ENCODE assay signal across 17 mouse cellular contexts in the genomic region with DNA sequence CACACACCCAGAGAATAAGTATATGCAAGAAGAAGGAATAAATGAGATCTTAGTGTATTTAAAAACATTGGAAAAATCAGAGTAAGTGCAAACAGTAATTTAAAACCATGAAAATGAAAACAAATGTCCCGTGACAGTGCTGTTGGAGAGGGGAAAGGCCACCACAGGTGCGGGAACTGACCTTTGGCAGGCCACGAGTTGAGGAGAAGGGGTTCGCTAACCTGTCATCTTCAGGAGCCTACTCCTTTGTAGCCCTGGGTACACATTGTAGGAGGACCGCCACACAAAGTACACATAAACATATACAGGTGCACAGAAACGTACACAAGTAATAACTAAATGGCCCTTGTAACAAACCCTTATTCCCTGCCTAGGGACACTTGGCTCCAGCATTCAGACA. TPM values are rescaled to one million over a fixed set of nuclear protein-coding genes. Genes with fewer than 3 reads are reported as not detected.
DNase-seq lines count a peak whose midpoint lies in the region; ATAC-seq and TF ChIP-seq lines count a peak whose summit lies in the region.
"Had no signal": no experiment of that assay in that cellular context is flagged by ENCODE, and none has a peak within 500 bp of the region (broad histone marks: within the 10 kb centered on the region; RNA-seq: fewer than 3 reads in every experiment).

No protein-coding gene starts in this region.

- H3K4me2 ChIP-seq in kidney, embryonic 15.5 days = no peak overlapping the region
- no peak overlapping the region for H3K4me2 ChIP-seq in liver, embryonic 15.5 days
- H3K4me2 ChIP-seq in liver, embryonic 11.5 days = no peak overlapping the region
- H3K4me2 ChIP-seq in liver, postnatal 0 days (ENCODE audit: low read depth, low read length) = no peak overlapping the region
- H3K4me2 ChIP-seq: embryonic facial prominence, embryonic 12.5 days; forebrain, embryonic 15.5 days had no signal

- ATAC-seq in kidney, embryonic 15.5 days (replicated peaks; ENCODE audit: low FRiP score) = no peak; the same call in 1 of the 2 replicates
- no peak for ATAC-seq in liver, embryonic 15.5 days (ENCODE audit: insufficient read depth)
- no peak for ATAC-seq in liver, embryonic 11.5 days (replicated peaks; ENCODE audit: low FRiP score)
- no peak for ATAC-seq in liver, postnatal 0 days
- ATAC-seq: forebrain, embryonic 15.5 days had no signal

- no peaks in the 10 kb centered on the region for H3K9me3 ChIP-seq in kidney, embryonic 15.5 days (replicated peaks)
- no peaks in the 10 kb centered on the region for H3K9me3 ChIP-seq in liver, embryonic 15.5 days (replicated peaks)
- H3K9me3 ChIP-seq in liver, embryonic 11.5 days (ENCODE audit: control insufficient read depth, low read length) = no peaks in the 10 kb centered on the region
- no peaks in the 10 kb centered on the region for H3K9me3 ChIP-seq in liver, postnatal 0 days (ENCODE audit: low read length)
- H3K9me3 ChIP-seq: embryonic facial prominence, embryonic 12.5 days; forebrain, embryonic 15.5 days; heart, embryonic 13.5 days had no signal

- TF ChIP-seq EP300 in liver, postnatal 0 days (IDR thresholded peaks at IDR 0.05; ENCODE audit: low read depth) = no peak

- WGBS in kidney, embryonic 15.5 days = 50% methylated on average over 6 of the region's 6 CpGs
- 73% methylated on average over 6 of the region's 6 CpGs for WGBS in liver, embryonic 15.5 days (ENCODE audit: insufficient replicate concordance)
- 79% methylated on average over 6 of the region's 6 CpGs for WGBS in liver, embryonic 11.5 days
- WGBS in liver, postnatal 0 days (ENCODE audit: insufficient replicate concordance) = 67% methylated on average over 6 of the region's 6 CpGs

- no peak for TF ChIP-seq CTCF in liver, postnatal 0 days (IDR thresholded peaks at IDR 0.05; ENCODE audit: low read depth)

- no peaks in the 10 kb centered on the region for H3K36me3 ChIP-seq in kidney, embryonic 15.5 days
- no peaks in the 10 kb centered on the region for H3K36me3 ChIP-seq in liver, embryonic 15.5 days (replicated peaks)
- no peaks in the 10 kb centered on the region for H3K36me3 ChIP-seq in liver, embryonic 11.5 days (ENCODE audit: control insufficient read depth, insufficient read depth, low read length)
- no peaks in the 10 kb centered on the region for H3K36me3 ChIP-seq in liver, postnatal 0 days (replicated peaks; ENCODE audit: insufficient read depth, low read length)
- H3K36me3 ChIP-seq: embryonic facial prominence, embryonic 12.5 days; forebrain, embryonic 15.5 days; heart, embryonic 13.5 days had no signal

- no peak for DNase-seq in kidney, postnatal 10 days
- no peak for DNase-seq in liver, embryonic 11.5 days (ENCODE audit: low spot score)
- DNase-seq in liver, postnatal 0 days = no peak
- no peak for DNase-seq in MN1 (ENCODE audit: low spot score)
- DNase-seq: adrenal gland, adult 8-10 months; adrenal gland, postnatal 36 days; cerebellum, adult 2 months; cerebellum, postnatal 10 days; embryo, embryonic 11 days; gastrocnemius, postnatal 36 days; heart, adult 11 months; heart, postnatal 36 days had no signal

- no peaks in the 10 kb centered on the region for H3K27me3 ChIP-seq in kidney, embryonic 15.5 days
- no peaks in the 10 kb centered on the region for H3K27me3 ChIP-seq in liver, embryonic 15.5 days
- H3K27me3 ChIP-seq in liver, embryonic 11.5 days (replicated peaks; ENCODE audit: control insufficient read depth, insufficient read depth, low read length) = no peaks in the 10 kb centered on the region
- no peaks in the 10 kb centered on the region for H3K27me3 ChIP-seq in liver, postnatal 0 days (ENCODE audit: insufficient read depth, low read length)
- H3K27me3 ChIP-seq: embryonic facial prominence, embryonic 12.5 days; forebrain, embryonic 15.5 days had no signal

- peak overlapping the region; percentile 9; the same call in 1 of the 2 replicates for H3K27ac ChIP-seq in kidney, embryonic 15.5 days
- H3K27ac ChIP-seq in liver, embryonic 15.5 days (replicated peaks) = 0 out of 2 replicates have a peak overlapping the region, but pooled peaks have one; percentile 33
- no peak overlapping the region for H3K27ac ChIP-seq in liver, embryonic 11.5 days (ENCODE audit: low read depth, low read length)
- peak overlapping the region; percentile 80 for H3K27ac ChIP-seq in liver, postnatal 0 days (ENCODE audit: low read depth)
- H3K27ac ChIP-seq: forebrain, embryonic 15.5 days; heart, embryonic 13.5 days had no signal

- H3K9ac ChIP-seq in kidney, embryonic 15.5 days = no peak overlapping the region
- H3K9ac ChIP-seq in liver, embryonic 15.5 days = no peak overlapping the region
- H3K9ac ChIP-seq in liver, embryonic 11.5 days (ENCODE audit: low read depth, low read length) = no peak overlapping the region
- no peak overlapping the region for H3K9ac ChIP-seq in liver, postnatal 0 days (replicated peaks)
- H3K9ac ChIP-seq: embryonic facial prominence, embryonic 12.5 days; forebrain, embryonic 15.5 days; heart, embryonic 13.5 days had no signal

- peaks cover 53% of the 10 kb centered on the region for H3K4me1 ChIP-seq in kidney, embryonic 15.5 days
- H3K4me1 ChIP-seq in liver, embryonic 15.5 days (replicated peaks) = peaks cover 29% of the 10 kb centered on the region
- H3K4me1 ChIP-seq in liver, embryonic 11.5 days (replicated peaks; ENCODE audit: control insufficient read depth, insufficient read depth, low read length) = peaks cover 25% of the 10 kb centered on the region
- peaks cover 18% of the 10 kb centered on the region for H3K4me1 ChIP-seq in liver, postnatal 0 days (ENCODE audit: insufficient read depth)

- H3K4me3 ChIP-seq in kidney, embryonic 15.5 days (replicated peaks) = no peak overlapping the region
- no peak overlapping the region for H3K4me3 ChIP-seq in liver, embryonic 15.5 days (replicated peaks)
- no peak overlapping the region for H3K4me3 ChIP-seq in liver, embryonic 11.5 days (ENCODE audit: low read depth, low read length)
- H3K4me3 ChIP-seq in liver, postnatal 0 days (ENCODE audit: low read depth, low read length) = no peak overlapping the region
- H3K4me3 ChIP-seq: embryonic facial prominence, embryonic 12.5 days; forebrain, embryonic 15.5 days had no signal

RNA-seq across cellular contexts. Expression of a gene that starts 55.7 kb away (rescaled TPM):
- polyA plus RNA-seq in kidney, embryonic 15.5 days (2015; fragmentation: Nextera tagmentation; extraction: Ambion mirVana) = 30.0 and 32.2 TPM in 2 replicates
- polyA plus RNA-seq in liver, embryonic 15.5 days (2015; fragmentation: Nextera tagmentation; extraction: Ambion mirVana) = 8.1 and 8.4 TPM in 2 replicates
- 18.0 and 21.4 TPM in 2 replicates for polyA plus RNA-seq in liver, embryonic 11.5 days (2014; fragmentation: Nextera tagmentation; extraction: Ambion mirVana)
- 11.6 TPM in 2 replicates for polyA plus RNA-seq in liver, postnatal 0 days (2015; fragmentation: Nextera tagmentation; extraction: Ambion mirVana)
